Mouse (Mus musculus) megakaryocyte-erythroid progenitor cell, adult 5-6 weeks (primary cell): ENCODE results near the gene Pan3. TPM values are rescaled to one million over a fixed set of nuclear protein-coding genes. Genes with fewer than 3 reads are reported as not detected.

Experiments used
- ATAC-seq: replicated peaks from 2 replicates; pipeline ENCODE4 v1.8.0; 2016; ENCODE audit warnings: mild to moderate bottlenecking, inconsistent platforms; ENCODE audit not compliant: severe bottlenecking, poor library complexity, low FRiP score, low TSS enrichment
- total RNA-seq, 2 experiments: library from RNA; stranded (forward) in 1 of 2; stranded (reverse) in 1 of 2; fragments of 200-1000, 215-1000 nt in 1 of 2; fragments of >200 nt in 1 of 2; fragmentation: Nextera tagmentation in 1 of 2; gene quantifications; 2 replicates each; pipeline ENCODE4 v1.2.3; 2014 to 2017

The Pan3 gene
- total RNA-seq, 2 experiments from 2014 or later: 195 to 279 TPM

DNA sequence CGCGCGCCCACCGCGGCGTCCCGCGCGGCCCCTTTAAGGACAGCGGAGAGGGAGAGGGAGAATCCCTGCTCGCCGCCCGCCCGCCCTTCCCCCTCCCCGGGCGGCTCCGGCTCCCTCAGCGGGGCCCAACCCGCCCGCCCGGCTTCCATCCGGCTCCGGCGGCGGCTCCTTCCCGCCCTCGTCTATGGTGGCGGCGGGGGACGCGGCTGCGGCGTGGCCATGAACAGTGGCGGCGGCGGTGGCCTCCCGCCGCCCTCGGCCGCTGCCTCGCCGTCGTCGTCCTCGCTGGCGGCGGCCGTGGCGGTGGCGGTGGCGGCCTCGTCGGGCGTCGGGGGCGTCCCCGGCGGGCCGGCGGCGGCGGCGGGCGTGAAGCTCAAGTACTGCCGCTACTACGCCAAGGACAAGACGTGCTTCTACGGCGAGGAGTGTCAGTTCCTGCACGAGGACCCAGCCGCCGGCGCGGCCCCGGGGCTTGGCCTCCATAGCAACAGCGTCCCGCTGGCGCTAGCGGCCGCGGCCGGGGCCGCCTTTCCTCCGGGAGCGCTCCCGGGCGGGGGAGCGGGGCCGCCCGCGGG lies 487 bp downstream of the Pan3 start:
- no peak for ATAC-seq

DNA sequence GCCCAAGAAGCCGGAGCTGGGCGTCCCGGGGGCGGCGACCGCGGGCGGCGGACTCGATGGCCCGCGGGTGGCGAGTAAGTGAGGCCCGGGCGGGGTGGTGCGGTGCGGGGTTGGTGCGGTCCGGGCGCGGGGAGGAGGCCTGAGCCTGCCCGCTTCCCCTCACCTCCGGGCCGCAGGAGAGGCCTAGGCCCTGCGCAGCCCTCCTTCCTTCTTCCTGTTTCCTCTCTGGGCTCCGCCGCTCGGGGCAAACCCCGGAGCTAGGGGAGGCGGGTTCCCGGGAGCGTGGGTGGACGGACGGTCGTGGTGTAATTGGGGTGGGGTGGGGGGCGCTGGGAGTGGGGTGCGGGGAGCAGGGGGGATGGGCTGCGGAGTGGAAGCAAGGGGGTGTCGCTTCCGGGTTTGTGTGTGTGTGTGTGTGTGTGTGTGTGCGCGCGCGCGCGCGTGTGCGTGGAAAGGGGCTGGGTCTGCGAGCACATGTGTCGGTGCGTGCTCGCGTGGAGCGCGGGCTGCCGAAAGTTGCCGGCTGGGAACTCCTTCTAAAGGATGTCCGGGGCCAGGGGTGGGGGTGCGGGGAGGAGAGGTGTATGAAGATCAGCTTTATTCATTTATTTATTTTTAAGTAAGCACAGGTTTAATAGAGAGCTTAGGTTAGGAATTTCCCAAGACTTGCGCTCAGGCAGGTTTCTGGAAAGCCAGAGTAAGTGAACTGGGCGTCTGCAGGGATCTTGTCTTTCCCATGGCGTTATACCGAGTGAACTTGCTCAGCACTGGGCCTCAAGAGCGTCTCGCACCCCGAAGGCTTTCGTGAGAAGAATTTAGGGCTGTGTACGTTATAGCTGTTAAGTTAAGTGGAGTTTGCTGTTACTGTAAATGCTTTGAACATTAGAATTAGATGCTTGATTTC lies 1.2 kb downstream of the Pan3 start:
- peak; percentile 9; the same call in 1 of the 2 replicates for ATAC-seq

DNA sequence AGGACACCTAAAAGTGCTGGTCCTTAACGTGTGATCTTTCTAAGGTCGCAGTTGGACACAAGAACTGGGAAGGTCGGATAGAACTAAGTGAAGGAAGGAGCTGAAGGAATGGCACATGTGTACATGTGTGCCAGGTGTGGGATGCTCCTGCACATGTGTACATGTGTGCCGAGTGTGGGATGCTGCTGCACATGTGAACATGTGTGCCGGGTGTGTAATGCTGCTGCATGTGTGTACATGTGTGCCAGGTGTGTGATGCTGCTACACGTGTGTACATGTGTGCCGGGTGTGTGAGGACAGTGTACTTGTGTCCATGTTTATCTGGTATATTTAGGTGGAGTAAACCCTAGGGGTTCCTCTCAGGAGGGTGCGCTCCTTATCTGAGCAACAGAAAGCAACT lies 3.0 kb downstream of the Pan3 start:
- peak; percentile 7 for ATAC-seq

DNA sequence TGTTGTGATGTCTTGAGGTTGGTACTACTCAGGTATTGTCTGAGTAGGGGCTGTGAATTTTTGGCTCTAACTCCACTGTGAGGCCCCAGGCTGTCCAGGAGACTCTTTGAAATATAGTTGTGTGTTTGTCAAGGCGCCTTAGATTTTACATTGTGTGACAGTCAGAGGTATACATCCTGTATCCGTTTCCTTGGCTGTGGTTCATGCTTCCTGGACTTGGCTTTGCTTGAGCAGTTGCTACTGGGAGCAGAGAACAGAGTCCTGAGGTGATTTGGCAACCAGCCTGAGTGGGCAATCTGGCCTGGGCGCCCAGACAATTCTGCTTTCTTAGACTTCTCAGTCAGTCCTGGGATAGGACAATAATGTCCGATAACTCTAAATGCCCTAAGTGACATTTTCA lies 5.3 kb downstream of the Pan3 start:
- no peak for ATAC-seq

DNA sequence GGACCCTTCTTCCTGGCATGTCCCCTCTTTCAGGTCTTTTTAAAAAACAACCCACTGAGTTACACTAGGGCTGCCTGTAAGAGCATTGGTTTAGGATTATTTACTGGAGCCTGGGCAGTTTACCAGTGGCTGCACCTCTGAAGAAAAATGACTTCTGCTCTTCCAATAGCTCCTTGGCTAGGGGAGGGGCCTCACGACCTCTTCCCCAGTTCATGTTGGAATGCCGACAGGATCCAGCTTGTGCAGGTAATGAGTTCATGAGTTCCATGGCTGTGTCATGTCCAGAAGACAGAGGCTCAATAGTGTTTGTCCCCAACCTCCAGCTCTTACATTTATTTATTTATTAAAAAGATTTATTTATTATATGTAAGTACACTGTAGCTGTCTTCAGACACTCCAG lies 5.8 kb downstream of the Pan3 start:
- ATAC-seq: no peak

DNA sequence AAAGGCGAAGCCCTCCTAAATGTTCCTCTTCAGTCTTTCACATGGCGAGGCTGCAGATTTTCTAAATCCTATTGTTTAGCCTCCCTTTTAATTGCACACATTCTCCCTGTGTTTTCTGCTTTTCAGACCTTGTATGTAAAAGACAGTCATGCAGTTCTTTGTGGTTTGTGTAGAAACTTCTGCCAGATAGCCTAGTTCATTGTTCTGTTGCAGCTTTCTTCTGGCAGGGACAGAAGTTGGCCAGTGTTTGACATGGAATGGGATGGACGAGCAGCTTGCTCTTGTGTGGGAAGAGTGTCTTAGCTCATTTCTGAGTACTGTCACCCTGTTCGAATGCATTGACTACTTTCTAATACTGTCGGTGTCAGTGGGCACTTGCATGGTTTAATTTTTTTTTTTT lies 6.5 kb downstream of the Pan3 start:
- no peak for ATAC-seq

DNA sequence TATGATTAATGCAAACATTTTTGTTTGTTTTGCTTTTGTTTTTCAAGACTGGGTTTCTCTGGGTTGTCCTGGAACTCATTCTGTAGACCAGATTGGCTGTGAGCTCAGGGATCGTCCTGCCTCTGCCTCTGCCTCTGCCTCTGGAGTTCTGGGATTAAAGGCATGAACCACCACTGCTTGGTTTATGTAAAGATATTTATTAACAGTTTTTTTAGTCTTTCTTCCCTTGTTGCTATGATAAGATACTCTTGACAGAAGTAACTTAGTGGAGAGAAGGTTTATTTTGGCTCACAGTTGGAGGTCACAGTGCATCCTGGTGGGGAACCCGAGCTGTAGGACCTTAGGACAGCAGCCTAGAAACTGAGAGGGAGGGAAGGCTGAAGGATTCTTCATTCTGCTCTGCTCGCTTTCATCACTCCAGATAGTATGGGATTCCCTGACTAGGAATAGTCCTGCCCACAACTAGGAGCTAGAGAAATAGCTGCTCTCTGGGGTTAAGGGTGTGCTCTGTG lies 11.1 kb downstream of the Pan3 start:
- no peak for ATAC-seq

DNA sequence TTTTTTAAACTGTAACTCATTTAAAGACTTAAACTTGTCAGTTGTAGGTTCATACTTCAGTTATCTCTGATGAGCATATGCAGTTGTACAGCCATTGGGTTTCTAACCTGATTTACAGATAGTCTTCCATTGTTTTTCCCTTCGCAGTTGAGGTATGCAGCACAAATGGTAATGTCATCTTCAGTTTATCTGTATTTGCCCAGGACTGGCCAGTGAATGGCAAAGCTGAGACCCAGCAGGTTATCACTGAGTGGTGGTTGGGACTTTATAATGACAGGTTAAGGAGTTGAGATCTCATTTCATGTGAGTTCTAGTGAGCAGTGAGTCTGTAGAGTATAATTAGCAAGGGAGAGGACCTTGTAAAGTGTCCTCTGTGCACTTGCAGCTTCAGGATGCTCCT lies 12.0 kb downstream of the Pan3 start:
- peak; percentile 73 for ATAC-seq

DNA sequence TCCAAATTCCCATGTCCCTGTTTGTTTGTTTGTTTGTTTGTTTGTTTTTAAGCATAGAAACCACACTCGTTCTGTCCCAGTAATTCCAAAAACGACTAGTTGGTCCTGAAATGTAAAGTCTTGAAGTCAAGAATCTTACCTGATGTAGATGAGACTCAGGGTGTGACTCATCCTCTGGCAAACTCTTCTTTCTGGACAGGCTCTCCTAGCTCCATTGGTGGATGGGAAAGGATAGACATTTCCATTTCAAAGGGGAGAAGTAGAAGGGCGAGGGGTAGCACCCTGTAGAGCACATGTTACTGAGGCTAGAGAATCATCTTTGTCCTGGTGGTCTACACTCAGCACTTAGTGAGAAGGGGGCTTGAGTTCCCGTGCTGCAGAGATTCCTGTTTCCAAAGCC lies 12.8 kb downstream of the Pan3 start:
- no peak for ATAC-seq

- peak; percentile 20; the same call in 1 of the 2 replicates for ATAC-seq
Observed at GRCm38 (mm10) chr5:147444298-147444697, 14.3 kb downstream of the Pan3 start.

DNA sequence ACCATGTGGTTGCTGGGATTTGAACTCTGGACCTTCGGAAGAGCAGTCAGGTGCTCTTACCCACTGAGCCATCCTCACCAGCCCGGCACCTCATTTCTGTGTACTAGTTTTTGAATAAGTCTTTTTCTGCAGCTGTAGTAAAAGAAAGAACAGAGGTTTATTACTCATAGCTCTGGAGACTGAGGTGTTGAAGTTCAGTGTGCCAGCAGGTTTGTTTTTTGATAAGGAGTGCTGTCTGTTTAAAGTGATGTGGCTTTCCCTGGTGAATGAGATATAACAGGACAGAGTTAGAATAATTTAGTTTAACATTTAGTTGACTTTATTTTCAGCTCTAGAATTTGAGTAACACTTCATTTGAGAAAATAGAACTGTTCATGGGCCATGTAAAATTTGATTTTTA lies 14.8 kb downstream of the Pan3 start:
- ATAC-seq: peak; percentile 44

DNA sequence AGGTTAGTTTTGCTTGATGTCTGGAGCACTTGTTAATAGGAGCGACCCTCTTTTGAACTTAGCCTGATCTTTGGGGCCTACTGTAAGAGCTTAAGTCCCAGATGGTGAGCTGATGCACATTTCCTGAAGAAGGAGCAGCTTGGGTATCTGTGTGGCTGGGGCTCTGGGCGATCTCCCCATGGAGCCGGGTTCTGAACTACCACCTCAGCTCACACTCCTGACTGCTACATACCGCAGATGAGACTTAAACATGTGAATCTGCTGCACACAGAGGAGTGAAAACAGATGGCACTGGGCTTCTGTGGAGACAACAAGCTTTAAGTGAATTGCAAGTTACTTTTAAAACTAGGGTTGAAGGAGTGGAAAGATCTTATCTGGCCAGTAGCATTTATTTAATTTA lies 15.3 kb downstream of the Pan3 start:
- ATAC-seq: peak; percentile 18

DNA sequence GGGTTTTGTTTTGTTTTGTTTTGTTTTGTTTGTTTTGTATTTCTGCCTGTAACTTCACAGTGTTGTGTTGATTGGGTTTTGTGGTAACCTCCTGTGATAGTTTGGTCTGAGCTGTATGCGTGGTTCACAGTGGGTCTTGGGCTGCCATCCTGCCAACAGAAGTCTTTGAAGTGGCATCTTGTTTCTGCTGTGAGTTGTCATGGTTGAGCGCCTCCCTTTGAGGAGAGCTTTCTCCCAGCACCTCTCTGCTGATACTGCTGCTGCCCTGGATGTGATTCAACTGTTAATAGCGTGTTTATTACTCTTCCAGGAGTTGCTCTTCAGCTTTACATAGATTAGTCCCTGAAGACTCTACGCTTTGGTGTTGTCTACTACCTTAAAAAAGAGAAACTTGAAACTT lies 18.6 kb downstream of the Pan3 start:
- no peak for ATAC-seq

- no peak for ATAC-seq
Observed at GRCm38 (mm10) chr5:147448933-147449332, 19.0 kb downstream of the Pan3 start.

GRCm38 (mm10) chr5:147456491-147456890 lies 26.5 kb downstream of the Pan3 start:
- ATAC-seq: no peak

DNA sequence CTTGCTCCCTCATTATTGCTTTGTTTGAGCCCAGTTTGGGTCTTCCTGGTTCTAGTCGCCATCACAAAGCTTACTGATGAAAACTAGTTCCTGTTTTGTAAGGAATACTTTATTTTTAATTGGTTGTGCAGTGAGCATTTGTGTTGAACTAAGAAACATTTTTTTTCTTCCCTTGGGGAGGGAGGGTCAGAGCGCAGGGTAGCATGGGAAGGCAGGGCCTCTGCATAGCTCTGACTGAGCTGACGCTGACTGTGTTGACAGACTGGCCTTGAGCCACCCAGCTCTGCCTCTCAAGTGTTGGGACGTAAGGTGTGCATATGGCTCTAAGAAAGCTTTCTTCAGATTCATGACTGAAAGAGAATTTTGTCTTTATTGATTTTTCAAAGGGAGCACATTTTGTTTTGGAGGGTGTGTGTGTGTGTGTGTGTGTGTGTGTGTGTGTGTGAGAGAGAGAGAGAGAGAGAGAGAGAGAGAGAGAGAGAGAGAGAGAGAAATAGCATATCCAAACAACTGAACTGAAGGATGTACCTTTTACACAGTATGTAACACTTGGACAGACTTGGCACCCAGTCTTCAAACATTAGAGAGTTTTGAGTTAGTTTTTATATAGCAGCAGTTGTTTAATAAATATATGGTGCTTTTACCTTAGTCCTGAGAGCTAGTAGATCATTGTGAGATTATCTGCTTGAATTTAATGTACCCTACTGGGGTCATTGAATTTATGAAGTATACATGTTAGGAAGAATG lies 30.0 kb downstream of the Pan3 start:
- ATAC-seq: no peak

DNA sequence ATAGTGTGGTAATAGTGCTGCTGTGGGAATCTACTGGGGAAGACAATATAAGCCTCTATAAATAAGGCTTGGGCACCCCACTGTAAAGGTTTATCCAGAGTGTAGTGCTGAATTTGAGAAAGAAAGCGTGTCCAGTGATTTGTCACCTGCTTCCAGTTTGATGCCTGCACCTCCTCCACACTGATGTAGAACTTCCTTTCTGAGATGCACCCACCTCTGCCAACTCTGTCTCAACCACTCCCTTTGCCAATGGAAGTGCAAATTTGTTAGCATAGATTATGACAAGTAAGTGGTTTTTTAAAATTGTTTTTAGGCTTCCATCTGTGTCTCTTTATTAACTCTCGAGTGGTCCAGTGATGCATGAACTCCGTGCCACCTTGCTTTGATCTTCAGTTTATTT lies 33.3 kb downstream of the Pan3 start:
- ATAC-seq: no peak

GRCm38 (mm10) chr5:147466361-147466760 lies 36.4 kb downstream of the Pan3 start:
- ATAC-seq: no peak

DNA sequence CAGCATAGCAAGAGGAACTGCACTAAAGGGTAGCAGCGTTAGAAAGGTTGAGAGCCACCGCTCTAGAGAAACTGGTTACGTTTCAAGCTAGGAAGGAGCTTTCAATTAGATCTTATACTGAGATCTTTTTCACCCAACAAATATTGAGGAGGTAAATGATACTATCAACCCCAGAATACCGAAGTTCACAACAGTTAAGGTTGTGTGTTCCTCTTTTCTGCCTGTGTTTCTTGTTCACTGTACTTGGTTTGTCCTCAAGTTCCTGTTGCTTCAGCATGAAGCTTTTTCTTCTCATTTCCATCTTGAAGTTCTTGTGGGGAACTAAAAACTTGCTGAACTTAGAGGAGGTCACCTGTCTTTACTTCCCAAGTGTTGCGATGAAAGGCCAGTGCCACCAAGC lies 41.2 kb downstream of the Pan3 start:
- ATAC-seq: no peak

- ATAC-seq: no peak
Observed at GRCm38 (mm10) chr5:147473071-147473470, 43.1 kb downstream of the Pan3 start.
